Mouse (Mus musculus): ENCODE data around the gene Arhgef38.
A peak's percentile ranks its signal among the peaks of the same experiment; 100 is the strongest.

Arhgef38 gene

DNA sequence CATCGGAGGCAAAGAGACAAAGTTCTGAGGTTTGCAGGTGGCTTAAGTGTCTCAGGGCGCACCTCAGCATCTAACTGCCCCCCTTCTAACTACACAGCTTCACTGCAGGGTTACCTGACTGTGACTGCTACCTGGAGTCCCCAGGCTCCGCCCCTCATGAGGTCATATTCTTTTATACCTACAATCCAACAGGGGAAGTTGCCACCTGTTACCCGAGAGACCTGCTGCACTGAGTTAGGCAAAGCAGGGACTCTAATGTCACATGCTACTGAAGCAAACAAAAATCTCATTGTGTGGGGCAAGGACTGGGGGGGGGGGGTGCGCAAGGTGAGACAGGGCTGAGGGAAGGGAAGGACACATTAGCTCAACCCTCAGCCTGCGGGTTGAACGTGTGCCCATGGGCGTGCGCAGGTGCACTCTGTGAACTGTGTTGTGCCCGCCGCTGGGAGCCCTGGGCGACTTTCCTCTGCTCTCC is at the start of gene Arhgef38:
Gene Arhgef38, minus strand, starts transcription at position 129 of the 475 bp plus-strand sequence.
- no peak for DNase-seq (ENCODE audit: low spot score)

DNA sequence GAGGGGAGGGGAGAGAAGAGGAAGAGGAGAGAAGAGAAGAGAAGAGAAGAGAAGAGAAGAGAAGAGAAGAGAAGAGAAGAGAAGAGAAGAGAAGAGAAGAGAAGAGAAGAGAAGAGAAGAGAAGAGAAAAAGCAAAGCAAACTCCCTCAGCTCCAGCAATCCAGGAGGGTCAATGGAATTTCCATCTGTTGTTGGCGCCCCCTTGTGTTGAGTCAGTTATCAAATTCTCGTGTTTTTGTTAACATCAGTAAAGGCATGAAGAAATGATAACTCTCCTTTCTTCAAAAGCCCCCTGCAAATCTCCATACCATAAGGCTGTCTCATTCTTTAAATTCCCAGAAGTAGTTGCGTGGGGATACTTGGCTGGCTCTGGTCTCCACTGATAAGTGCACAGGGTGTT is 37.1 kb upstream of the Arhgef38 start:
- DNase-seq (ENCODE audit: low spot score) = peak; percentile 55

DNA sequence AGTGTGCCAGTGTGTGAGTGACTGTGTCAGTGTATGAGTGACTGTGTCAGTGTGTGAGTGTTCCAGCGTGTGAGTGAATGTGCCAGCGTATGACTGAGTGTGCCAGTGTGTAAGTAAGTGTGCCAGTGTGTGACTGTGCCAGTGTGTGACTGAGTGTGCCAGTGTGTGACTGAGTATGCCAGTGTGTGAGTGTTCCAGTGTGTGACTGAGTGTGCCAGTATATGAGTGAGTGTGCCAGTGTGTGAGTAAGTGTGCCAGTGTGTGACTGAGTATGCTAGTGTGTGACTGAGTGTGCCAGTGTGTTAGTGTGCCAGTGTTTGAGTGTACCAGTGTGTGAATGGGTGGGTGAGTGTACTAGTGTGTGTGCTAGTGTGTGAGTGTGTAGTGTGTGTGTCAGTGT is 24.1 kb upstream of the Arhgef38 start:
- no peak for DNase-seq (ENCODE audit: low spot score)

DNA sequence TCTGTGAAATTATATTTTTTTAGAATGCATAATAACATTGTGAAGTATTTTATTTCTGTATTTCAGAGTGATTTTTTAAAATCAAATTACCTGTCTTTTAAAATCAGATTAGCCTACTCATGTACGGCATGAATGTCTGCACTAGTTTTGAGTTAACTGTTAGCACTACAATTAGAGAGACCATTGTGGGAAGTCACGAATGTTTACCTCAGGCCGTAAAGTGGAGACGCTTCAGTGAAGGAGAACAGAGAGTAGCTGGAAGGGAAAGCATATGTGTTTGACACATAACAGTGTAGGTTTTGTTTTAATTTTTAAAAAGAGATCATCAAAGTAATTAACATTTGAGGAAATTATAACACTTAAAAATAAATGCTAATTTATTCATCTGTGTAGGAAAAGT is 21.1 kb upstream of the Arhgef38 start:
- no peak for DNase-seq (ENCODE audit: low spot score)

DNA sequence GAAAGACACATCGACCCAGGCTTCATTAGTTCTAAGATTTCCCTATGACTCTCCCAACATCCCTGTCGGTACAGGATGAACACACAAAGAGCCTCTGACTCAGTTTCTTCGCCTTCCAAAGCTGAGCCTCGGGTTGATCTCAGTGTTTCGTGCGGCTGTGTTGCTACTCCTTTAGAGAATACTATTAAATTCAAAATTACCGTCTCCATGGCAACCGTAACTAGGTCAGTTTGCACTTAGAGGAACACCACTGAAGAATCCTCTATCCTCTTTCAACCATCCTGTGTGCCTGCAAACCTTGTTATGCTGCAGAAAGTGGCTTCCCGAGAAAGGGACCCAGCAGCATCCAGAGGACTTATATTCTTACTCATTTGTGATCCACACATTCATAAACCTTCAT is 9.3 kb upstream of the Arhgef38 start:
- DNase-seq (ENCODE audit: low spot score) = no peak

DNA sequence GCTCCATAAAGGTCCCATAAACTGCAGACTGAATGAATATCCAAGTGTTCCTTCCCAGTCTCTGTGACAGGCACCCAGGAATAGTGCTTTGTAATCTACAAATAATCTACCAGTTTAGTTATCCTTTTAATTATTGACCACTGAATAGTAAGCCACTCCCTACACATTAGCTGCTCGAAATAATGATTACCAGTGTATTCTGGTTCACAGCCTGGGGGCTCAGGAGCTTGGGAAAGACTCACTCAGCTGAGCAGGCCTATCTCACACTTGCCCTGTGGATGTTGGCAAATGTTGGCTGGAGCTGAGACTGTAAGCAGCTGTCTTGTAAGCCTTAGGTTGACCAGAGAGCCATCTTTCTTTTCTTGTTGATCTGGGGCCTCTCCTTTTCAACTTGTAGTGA is 7.2 kb upstream of the Arhgef38 start:
- no peak for DNase-seq (ENCODE audit: low spot score)

DNA sequence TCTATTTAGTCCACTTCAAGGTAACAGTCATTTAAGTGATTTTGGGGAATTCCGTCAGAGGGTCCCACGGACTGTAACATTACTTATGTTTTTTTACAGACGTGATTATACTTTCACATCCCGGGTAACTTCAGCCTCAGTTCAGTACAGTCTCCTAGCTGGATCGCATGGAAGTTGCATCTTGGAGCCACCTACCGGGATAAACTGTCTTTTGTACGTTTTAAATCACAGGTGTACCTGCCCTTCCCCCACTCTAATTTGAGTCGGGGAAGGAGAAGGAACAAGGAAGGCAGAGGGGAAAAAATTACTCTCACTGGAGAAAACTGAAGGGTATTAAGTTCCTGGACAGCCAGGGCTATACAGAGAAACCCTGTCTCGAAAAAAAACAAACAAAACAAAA is 756 bp downstream of the Arhgef38 start:
- no peak for DNase-seq (ENCODE audit: low spot score)

DNA sequence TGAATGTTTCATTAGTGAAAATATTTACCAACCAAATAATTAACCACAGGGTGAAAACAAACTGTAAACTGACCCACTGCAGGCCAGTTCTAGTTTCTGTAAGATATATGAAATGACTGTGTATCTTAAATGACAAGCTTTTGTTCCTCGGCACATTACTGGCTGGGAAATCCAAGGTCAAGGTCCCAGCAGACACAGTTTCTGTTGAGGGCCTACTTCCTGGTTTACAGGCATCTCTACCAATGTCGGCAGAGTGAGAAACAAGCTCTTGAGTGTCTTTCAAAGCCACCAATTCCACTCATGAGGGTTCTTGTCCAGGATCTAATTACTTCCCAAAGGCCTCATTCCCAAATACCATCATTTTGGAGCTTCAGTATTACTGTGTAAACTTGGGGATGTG is 4.3 kb downstream of the Arhgef38 start:
- no peak for DNase-seq (ENCODE audit: low spot score)

DNA sequence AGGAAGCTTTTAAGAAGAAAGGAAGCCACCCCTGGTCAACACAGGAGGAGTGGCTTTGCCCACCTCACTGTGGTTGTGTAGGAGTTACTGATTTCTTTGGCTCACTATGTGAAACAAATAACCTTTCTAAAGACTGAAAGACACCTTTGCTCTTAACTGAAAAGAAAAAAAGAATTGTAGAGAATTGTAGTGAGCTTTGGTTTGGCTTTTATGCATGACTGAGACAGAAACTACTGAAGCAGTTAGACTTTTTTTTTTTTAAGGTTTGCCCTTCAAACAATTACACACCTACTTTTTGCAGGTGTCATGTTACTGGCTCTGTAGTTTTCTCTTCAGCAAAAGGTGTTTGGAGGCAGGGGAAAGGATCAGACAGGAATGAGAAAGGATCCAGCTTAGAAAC is 5.2 kb downstream of the Arhgef38 start:
- no peak for DNase-seq (ENCODE audit: low spot score)

DNA sequence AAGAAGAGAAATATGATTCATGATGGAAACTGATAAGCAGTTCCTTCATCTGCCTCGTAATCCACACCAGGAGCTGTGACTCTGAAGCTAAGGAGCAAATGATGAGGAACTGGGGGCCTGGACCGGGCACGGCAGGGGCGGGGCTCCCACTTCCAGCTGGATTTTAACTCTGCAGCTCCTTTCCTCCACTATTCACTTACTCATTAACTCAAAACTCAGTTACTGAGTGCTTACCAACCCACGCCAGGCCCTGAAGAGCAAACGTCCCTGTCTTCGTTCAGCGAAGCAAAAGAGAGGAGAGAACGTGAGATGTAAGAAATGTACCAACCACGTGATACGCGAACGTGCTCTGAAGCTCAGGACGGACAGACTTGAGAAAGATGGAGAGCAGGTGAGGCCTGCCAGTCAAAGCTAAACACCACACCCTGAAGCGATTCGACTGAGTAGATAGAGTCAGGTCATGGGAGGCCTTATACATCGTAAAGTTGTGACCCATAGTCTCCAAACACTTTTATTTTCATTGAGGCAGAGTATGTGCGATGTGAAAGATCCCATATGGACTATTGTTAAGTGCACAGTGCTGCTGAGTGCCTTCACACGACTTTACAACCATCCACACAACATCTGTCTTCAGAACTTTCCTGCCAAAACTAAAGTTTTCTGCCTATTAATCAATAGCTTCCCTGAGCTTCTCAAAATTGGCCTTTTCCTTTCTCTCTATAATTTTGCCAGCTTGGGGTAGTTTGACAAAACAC is 7.3 kb downstream of the Arhgef38 start:
- DNase-seq (ENCODE audit: low spot score) = no peak

DNA sequence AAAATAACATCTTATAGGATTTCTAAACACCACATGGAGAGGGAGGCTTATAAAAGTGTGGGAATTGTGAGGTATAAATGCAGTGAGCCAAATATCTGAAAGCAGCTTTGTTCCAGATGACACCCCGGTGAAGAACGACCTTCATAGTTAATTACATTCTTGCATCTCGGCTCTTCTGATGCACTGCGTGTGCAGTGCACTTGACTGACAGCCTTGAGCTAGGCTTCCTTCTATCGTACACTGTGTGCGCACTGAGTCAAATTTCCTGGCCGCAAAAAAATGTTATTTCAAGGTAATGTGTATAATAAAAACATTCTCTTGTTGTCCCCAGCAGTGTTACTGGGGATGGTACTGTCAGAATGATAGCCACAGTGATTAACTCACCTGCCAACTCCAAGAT is 16.2 kb downstream of the Arhgef38 start:
- DNase-seq (ENCODE audit: low spot score) = no peak

DNA sequence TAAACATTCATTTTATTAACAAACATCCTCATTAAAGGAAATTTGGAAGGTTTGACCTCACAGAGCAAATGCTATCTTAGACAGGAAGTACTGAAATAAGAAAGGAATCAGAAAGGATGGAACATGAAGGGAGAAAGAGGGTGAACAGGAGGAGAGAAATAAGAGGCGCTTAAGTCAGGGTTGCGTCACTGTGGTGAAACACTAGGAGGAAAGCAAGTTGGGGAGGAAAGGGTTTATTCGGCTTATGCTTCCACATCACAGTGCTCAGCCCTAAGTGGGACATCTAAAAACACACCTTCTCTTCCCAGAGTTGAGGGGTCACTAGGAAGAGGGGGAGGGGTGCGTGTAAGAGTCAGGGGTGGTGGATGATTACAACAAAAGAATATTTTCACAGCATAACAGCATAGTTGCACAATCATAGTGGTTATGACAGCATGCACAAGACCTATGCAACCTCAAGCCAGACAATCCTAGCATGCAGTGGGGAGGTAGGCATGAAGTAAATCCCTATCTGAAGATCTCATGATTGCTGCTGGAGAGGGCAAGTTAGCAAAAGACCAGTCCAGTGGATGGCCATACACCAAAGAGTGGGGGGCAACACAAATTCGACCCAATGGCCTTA is 19.4 kb downstream of the Arhgef38 start:
- DNase-seq (ENCODE audit: low spot score) = no peak

DNA sequence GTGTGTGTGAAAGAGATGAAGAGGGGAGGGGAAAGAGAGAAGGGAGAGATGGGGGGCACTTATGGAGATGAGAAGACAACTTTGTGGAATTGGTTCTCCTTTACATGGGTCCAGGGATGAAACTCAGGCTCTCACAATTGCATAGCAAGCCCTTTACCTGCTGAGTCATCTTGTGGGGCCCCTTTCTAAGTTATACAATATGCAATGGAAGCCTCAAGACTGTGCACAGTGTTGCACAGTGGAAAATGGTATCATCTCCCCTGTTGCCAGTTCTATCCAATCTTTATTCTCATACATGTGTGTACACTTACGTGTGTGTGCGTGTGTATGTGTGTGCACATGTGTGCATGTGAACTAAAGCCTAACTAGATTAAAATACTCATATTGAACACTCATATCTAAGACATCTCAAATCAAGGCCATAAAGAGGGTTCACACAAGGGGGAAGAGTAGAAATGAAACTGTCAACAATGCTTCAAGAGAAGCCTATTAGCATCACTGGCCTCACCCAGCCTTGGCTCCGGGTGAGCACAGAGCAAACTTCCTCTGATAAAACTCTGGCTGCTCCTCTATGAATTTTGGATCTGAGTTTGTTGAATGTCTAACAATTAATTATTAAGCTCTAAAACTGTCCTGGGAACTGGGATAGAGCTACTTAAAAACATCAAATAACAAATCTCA is 21.2 kb downstream of the Arhgef38 start:
- no peak for DNase-seq (ENCODE audit: low spot score)

DNA sequence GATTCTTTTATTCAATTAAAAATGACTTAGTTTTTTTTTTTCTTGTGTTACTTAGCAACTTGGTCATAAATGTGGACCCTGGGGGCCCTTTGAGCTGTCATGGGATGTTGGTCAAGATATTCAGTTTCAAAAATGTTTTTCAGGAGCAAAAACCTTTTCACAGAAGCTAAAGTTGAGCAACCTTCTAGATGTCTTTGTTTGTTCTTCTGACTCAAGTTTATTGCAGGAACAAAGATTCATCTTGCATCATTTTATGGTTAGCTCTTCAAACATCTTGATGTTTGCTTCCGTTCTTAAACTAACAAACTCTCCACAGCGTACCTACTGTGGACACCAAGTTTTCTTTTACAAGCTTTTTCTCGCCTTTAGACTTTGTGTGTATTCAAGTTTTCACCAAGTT is 23.4 kb downstream of the Arhgef38 start:
- DNase-seq (ENCODE audit: low spot score) = no peak

DNA sequence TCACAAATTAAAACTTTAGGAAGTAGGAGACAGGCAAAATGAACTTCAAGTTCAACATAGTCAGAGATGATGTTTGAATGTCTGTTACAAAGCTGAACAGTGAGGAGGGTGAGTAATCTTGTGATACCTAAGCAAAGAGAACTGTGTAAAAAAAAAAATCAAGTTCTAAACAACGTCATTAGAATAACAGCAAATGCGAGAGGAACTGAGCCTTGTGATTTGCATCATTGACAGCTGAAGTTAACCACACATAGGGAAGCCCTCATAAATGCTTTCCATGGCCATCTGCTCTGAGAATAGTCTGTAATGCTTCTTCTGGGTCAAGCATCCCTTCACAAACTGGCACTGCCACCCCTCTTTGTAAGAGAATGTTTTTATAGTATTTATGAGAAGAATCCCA is 31.0 kb downstream of the Arhgef38 start:
- no peak for DNase-seq (ENCODE audit: low spot score)

DNA sequence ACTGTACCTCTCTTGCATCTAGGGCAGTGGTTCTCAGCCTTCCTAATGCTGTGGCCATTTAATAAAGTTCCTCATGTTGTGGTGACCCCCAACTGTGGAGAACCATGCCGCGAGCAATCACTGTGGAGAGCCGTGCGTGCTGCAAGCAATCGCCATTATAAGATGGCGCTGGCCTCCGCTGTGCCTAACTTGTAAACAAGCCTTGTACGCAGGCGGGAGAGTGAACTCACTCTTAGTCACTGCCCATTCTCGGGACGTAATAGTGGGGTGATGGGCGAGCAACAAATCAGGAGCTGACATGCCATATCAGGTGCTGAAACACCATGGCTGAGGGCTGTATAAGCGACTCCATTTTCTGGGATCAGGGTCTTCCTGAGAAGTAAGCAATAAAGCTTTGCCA is 32.6 kb downstream of the Arhgef38 start:
- no peak for DNase-seq (ENCODE audit: low spot score)

DNA sequence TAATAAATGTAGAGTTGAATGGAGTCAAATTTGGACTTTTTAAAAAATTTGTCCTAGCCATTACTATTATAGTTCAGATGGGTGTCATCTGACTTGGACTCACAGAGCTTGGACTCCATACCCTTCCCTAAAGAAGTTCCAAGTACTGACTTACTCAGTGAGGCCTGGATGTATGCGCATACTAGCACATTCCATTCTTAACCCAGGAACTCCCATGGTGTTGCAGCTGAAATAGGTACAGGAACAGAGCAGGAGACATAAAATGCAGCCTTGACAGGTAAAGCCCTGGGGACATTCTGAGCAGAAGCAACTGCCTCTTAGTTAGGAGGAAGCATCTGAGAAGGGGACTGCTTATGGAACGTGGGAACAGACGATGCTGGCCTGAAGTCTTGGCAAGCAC is 45.8 kb downstream of the Arhgef38 start:
- no peak for DNase-seq (ENCODE audit: low spot score)

DNA sequence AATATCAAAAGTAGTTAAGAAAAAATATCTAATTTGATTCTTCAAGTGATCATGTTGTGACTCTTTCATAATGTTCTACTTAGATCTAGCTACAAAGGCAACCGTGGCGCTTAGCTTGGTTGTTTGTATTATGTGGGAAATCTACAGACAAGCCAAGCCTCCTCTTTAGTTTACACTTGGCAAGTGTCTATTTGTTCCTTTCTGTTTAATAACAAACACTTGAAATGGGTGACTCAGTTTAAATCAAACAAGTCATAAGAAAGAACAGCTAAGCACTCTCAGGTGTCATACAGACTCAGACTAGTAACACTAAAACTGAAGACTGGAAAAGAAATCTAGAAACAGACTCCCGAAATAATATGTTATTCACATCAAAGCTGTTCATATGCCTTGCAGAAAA is 47.2 kb downstream of the Arhgef38 start:
- no peak for DNase-seq (ENCODE audit: low spot score)

DNA sequence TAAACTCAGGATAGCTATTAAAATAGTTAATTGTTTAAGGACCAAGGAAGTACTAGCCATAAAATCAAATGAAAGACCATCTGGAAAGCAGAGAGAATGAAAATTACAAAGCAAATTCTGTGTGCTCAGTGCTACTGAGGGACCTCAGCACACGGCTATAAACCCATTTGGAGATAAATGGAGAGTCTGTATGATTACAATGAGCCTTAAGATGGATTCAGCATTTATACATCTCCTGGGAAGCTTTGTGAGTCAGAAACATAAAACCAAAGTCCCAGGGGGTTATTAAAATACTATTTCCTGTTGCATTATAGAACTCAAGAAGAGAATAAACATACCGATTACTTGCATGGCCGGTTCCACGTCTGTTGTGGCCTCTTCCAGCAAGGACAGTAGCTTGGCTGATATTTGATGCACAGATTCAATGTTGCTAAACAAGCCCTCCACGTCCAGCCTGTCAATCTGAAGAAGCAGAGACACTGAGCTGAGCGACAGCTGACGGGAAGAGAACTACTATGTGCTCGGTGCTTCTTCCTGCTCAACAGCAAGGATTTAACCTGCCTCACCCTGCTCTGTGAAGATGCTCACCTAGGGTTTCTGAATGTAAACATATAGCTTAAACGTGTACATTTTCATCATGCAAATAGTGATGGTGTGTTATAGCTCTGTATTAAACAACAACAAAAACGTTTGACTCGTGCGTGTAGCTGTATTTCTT is 58.6 kb downstream of the Arhgef38 start:
- DNase-seq (ENCODE audit: low spot score) = no peak

DNA sequence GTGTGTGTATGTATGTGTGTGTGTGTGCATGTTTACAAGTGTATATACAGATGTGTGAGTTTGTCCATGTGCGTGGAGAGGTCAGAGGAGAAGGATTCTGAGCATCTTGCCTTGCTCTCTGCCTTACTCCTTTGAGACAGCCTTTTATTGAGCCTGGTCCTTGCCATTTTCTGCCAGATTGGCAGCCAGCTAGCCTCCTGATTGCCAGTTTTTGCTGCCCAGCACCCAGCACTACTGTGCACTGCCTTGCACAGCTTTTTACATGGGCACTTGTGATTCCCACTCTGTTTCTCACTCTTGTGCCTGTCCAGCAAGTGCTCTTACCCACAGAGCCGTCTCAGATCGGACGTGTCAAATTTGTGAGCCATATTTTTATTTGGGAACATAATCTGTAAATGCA is 62.5 kb downstream of the Arhgef38 start:
- no peak for DNase-seq (ENCODE audit: low spot score)

DNA sequence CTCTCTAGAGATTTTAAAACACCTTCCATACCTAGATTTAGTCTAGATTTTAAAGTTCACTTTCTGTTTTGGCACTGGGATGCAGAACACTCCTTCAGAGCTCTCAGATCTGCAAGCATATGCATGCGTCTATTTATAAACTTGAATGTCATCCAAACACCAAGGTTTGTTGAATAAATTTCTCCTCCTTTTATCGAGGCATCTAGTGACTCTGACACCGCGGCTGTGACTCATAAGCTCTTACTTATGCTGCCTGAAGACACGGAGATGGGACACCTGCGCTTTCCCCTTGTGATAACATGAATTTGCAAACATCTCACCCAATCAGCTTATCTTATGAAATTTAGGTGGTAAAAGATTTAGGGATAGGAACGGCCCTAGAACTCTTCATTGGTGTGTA is 65.0 kb downstream of the Arhgef38 start:
- no peak for DNase-seq (ENCODE audit: low spot score)

DNA sequence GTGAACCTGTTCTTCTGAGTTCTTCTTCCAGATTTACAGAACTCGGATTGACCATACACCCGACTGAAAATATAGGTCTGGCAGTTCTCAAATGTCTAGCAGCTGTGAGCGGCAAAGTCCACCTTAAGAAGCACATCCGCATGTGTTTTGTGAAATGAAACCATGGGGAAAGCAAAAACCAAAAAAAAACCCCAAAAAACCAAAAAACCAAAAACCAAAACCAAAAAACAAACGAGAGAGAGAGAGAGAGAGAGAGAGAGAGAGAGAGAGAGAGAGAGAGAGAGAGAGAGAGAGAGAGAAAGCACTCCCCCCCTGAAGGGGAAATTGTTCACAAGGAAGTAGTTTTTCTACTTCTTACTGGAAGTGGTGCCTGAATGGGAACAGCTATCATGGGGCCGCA is 67.2 kb downstream of the Arhgef38 start:
- DNase-seq (ENCODE audit: low spot score) = no peak

DNA sequence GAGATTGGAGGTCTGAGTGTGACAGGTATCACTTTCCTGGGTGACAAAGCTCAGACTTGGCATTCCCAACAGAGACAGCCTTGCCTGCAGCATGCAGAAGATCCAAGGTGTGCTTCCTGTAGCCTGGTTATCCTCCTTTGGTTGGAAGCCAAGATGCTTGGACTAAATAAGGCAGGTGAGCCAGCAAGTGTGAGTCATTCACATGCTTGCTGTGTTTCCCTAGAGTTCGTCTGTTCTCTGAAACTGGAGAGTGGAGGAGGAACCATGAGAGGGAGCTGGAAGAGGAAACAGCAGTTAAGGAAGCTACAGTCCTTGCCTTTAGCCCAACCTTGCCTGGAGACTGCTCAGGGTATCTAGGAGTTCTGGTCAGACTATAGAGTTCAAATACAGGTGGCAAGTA is 69.6 kb downstream of the Arhgef38 start:
- no peak for DNase-seq (ENCODE audit: low spot score)

All from ovary, postnatal 10 days (tissue).